Mouse (Mus musculus): ENCODE measurements around the gene Kcnip1. TPM values are rescaled to one million over a fixed set of nuclear protein-coding genes. Genes with fewer than 3 reads are reported as not detected.
A peak's percentile ranks its signal among the peaks of the same experiment; 100 is the strongest.

The Kcnip1 gene
- polyA plus RNA-seq, 1 experiment from 2014 or later = 41.6 TPM

DNA sequence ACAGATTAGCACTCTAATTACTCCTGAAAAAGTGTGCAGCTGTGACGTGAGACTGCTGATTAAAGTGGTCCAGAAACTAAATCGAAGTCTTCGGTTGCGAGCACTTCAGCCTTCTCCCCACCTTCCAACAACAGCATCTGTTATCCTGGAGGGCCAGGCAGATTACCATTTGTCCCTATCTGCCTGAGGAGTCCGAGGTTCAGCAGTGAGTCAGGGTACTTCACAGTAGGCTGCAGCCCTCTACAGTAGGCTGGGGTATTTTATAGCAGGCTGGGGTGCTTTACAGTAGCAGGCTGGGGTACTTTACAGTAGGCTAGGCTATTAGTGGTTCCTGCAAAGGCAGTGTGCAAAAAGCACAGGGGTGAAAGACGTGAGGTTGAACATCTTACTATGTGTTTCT is 324.6 kb downstream of the Kcnip1 start:
- WGBS = 62% methylated on average over 6 of the region's 6 CpGs
- no peaks in the 10 kb centered on the region for H3K27me3 ChIP-seq
- H3K36me3 ChIP-seq = no peaks in the 10 kb centered on the region
- H3K9me3 ChIP-seq = no peaks in the 10 kb centered on the region
- H3K4me2 ChIP-seq (replicated peaks) = no peak overlapping the region
- H3K4me1 ChIP-seq (replicated peaks) = peaks cover 24% of the 10 kb centered on the region
- no peak overlapping the region for H3K4me3 ChIP-seq (replicated peaks)
- no peak overlapping the region for H3K27ac ChIP-seq
- no peak for ATAC-seq
- H3K9ac ChIP-seq (replicated peaks) = no peak overlapping the region

DNA sequence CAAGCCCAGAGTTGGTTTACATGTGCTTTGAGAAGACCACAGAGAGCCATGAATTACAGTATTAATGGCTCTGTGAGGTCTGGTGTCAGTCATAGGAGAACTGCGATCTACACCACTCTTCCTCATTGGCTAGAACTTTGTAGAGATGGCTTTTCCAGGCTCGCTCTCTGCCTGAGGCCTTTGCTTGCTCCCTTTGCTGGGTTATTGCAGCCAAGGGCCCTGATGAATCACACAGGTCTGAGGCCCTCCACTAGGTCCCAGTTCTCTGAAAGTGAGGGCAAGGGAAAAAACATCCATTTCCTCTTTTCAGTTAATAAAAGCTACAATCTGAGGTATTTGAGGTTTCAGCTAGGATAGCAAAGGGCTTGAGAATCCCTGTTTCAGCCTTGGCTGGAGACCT is 329.4 kb downstream of the Kcnip1 start:
- Histone ChIP-seq H3K27ac (no peak overlapping the region), H3K9me3 (no peaks in the 10 kb centered on the region), H3K4me1 (replicated peaks) (peaks cover 11% of the 10 kb centered on the region), H3K27me3 (0 out of 2 replicates have a peak, but pooled peaks cover 2% of the 10 kb centered on the region), H3K9ac (replicated peaks) (no peak overlapping the region), H3K36me3 (no peaks in the 10 kb centered on the region), H3K4me3 (replicated peaks) (no peak overlapping the region), H3K4me2 (replicated peaks) (no peak overlapping the region)
- WGBS = 92% methylated on average over 2 of the region's 2 CpGs
- ATAC-seq = no peak

DNA sequence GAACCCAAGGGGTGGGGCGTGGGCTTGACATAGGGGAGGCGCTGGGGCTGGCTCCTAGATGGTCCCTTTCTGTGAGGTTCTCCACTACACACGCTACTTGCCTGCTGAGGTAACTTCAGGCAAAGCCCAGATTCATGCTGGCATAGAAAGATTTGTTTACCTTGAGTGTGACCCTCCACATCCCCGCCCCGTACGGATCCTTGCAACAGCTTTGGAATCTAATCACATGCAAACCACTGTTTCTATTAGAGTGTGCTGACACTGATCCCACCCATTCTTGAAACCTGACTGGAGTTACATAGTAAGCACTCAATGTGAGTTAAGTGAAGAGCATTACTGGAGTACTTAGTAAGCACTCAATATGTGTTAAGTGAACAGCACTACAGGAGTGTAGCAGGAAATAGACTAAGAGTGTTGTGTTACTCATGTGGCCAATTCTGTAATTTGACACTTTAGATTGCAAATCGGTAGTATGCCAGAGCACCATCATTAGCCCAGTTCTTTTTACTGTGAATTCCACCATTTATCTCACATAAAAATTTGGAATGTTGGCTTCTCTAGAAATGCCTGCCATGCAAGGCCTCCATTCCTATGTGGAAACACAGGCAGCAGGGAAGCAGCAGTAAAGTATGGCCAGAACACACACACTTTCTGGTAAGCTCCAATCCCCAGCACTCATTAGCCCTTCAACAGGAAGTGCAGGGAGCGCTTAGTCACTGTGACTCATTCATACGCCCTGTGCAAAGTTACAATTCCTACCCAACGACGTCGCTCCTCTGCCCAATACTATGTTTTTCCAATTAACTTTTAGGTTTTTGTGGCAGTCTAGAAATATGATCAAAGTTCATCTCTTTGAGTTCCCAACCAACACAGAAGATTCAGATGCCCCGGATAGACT is 332.7 kb downstream of the Kcnip1 start:
- Histone ChIP-seq H3K27ac (no peak overlapping the region; the same call in 1 of the 2 replicates), H3K27me3 (0 out of 2 replicates have a peak, but pooled peaks cover 2% of the 10 kb centered on the region), H3K4me2 (replicated peaks) (no peak overlapping the region), H3K9me3 (no peaks in the 10 kb centered on the region), H3K9ac (replicated peaks) (no peak overlapping the region), H3K4me1 (replicated peaks) (no peaks in the 10 kb centered on the region), H3K4me3 (replicated peaks) (no peak overlapping the region), H3K36me3 (no peaks in the 10 kb centered on the region)
- whole genome bisulfite sequencing = 86% methylated on average over 13 of the region's 13 CpGs
- no peak for ATAC-seq

DNA sequence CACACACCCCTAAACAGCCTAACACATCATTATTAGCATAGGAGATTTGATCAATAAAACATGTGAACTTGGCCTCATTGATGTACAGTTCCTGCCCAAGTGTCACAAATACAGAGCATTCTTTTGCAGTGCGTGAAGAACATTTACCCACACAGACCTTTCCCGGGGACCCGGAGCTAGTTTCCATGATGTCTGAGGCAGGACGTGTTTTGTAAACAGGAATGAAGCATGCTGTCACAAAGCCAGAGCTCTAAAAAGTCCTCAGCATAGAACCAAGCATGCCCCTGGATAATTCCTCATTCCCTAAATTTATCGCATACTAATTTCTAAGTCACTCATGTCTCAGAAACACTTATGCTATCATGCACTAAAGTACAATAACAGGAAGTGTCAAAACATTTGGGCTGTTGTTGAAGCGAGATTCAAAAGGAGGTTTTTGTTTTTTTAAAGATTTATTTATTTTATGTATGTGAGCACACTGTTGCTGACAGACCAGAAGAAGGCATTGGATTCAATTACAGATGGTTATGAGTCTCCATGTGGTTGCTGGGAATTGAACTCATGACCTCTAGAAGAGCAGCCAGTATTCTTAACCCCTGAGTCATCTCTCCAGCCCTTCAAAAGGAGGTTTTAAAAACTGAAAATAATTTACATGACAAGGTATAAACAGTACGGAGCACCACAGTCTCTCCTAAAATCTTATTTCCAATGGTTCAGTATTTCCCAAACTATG is 336.9 kb downstream of the Kcnip1 start:
- H3K27ac ChIP-seq = no peak overlapping the region
- ATAC-seq = no peak
- H3K27me3 ChIP-seq = no peaks in the 10 kb centered on the region
- H3K4me2 ChIP-seq (replicated peaks) = no peak overlapping the region
- H3K9me3 ChIP-seq = no peaks in the 10 kb centered on the region
- no peaks in the 10 kb centered on the region for H3K4me1 ChIP-seq (replicated peaks)
- H3K4me3 ChIP-seq (replicated peaks) = no peak overlapping the region
- WGBS = 89% methylated on average over 7 of the region's 7 CpGs
- H3K36me3 ChIP-seq = no peaks in the 10 kb centered on the region
- no peak overlapping the region for H3K9ac ChIP-seq (replicated peaks)

DNA sequence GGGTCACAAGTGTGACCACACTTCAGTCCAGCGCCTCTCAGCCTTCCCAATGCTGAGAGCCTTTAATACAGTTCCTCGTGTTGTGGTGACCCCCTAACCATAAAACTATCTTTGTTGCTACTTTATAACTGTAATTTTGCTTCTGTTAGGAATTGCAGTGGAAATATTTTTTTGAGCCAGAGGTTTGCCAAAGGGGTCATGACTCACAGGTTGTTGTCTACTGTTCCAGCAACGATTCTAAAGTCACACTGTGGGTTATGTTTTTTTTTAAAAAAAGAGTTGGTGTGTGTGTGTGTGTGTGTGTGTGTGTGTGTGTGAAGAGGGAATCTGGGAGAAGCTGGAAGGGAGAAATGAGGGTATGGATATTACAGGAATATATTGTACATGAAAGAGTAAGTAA is 337.7 kb downstream of the Kcnip1 start:
- Histone ChIP-seq H3K4me2 (replicated peaks) (no peak overlapping the region), H3K36me3 (no peaks in the 10 kb centered on the region), H3K27me3 (no peaks in the 10 kb centered on the region), H3K27ac (no peak overlapping the region), H3K4me1 (replicated peaks) (no peaks in the 10 kb centered on the region), H3K9ac (replicated peaks) (no peak overlapping the region), H3K9me3 (no peaks in the 10 kb centered on the region), H3K4me3 (replicated peaks) (no peak overlapping the region)
- ATAC-seq = no peak
- 84% methylated on average over 3 of the region's 3 CpGs for WGBS

DNA sequence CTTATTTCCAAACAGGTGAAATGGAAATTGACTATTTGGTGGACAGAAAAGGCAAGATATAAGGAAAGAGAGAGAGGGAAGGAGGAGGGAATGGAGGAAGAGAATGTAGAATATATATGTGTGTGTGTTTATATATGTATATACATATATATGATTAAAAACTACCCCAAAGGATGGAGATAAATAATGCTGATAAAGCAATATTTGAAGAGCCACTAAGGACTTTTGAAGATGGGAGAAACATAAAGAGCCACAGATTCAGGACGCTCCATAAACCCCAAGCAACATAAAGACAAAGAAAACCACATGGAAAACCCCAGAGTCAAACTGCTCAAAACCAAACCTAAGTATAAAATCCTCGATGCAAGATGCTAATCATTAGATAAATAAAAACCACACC is 338.5 kb downstream of the Kcnip1 start:
- Histone ChIP-seq H3K4me3 (replicated peaks) (no peak overlapping the region), H3K4me1 (replicated peaks) (no peaks in the 10 kb centered on the region), H3K27me3 (no peaks in the 10 kb centered on the region), H3K36me3 (no peaks in the 10 kb centered on the region), H3K9me3 (no peaks in the 10 kb centered on the region), H3K9ac (replicated peaks) (no peak overlapping the region), H3K4me2 (replicated peaks) (no peak overlapping the region), H3K27ac (no peak overlapping the region)
- ATAC-seq = no peak
- WGBS = 83% methylated on average over 2 of the region's 2 CpGs

DNA sequence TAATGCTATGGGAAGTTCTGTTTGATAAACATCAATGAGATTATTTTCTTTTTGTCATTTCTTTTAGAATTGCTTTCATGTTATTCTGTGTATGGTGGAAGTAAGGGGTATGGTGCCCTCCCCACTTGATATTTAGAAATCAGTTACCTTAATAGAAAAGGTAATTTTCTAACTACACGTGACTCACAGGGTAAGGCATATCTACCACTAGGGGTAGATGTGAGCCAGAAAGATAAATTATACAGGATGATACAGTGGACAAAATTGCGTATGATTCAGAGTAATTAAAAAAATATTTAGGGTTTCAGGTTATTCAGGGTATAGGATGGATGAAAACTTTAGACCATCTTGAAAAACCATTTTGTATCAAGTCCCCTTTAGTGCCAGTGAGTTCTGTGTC is 343.6 kb downstream of the Kcnip1 start:
- no peak overlapping the region for H3K4me2 ChIP-seq (replicated peaks)
- no peaks in the 10 kb centered on the region for H3K27me3 ChIP-seq
- no peak for ATAC-seq
- H3K27ac ChIP-seq = no peak overlapping the region
- no peaks in the 10 kb centered on the region for H3K36me3 ChIP-seq
- H3K4me1 ChIP-seq (replicated peaks) = no peaks in the 10 kb centered on the region
- H3K9ac ChIP-seq (replicated peaks) = no peak overlapping the region
- no peaks in the 10 kb centered on the region for H3K9me3 ChIP-seq
- no peak overlapping the region for H3K4me3 ChIP-seq (replicated peaks)
- WGBS = 80% methylated on average over 2 of the region's 2 CpGs

DNA sequence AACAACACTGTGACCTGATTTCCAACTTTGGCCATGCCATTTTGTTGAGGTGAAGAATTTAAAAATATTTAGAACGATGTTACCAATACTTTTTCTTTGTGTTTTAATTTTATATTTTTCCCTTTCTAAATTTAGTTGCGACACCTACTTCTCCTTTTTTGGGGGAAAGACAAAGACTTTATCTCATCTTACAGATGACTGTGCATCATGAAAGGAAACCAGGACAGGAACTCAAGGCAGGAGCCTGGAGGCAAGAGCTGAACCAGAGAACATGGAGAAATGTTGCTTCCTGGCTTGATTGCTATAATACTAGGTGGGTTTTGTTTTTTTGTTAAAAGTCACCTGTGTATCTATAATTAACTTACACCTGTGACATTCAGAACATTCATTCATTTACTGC is 355.8 kb downstream of the Kcnip1 start:
- Histone ChIP-seq H3K9me3 (no peaks in the 10 kb centered on the region), H3K4me1 (replicated peaks) (no peaks in the 10 kb centered on the region), H3K36me3 (peaks cover 4% of the 10 kb centered on the region; the same call in 1 of the 2 replicates), H3K9ac (replicated peaks) (no peak overlapping the region), H3K27me3 (no peaks in the 10 kb centered on the region), H3K4me3 (replicated peaks) (no peak overlapping the region), H3K4me2 (replicated peaks) (no peak overlapping the region), H3K27ac (no peak overlapping the region)
- WGBS = 97% methylated on average over 2 of the region's 2 CpGs
- ATAC-seq = no peak

DNA sequence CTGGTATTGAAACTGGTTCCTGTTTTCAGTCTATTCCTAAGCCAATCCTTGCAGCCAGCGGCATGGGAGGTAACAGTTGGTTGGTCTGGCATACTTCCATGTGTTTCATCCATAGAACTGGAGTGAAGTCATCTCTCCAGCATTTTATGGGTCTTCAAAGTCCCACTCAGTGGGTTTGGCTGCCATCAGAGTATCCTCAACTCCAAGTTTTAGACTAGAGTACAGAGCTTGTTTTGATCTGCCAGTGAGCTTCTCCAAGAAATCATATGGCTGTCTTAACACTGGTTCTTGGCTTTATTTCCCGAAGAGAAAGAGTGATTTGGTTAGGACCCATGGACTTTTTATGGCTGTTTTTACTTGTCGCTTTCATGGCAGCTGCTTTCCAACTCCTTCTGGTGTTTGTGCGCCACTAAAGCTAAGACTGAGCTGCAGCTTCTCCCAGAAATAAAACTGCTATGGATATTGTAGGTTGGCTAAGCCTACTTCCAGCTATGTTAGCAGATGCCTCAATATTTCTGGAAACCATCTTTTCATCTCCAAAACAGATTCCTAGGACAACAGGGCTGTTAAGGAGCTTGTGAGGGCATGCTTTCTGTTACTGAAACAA is 365.7 kb downstream of the Kcnip1 start:
- Histone ChIP-seq H3K4me1 (replicated peaks) (no peaks in the 10 kb centered on the region), H3K36me3 (no peaks in the 10 kb centered on the region), H3K9me3 (no peaks in the 10 kb centered on the region), H3K27me3 (no peaks in the 10 kb centered on the region), H3K4me2 (replicated peaks) (no peak overlapping the region), H3K4me3 (replicated peaks) (no peak overlapping the region), H3K27ac (no peak overlapping the region), H3K9ac (replicated peaks) (no peak overlapping the region)
- ATAC-seq = no peak
- WGBS = 88% methylated on average over 4 of the region's 4 CpGs

DNA sequence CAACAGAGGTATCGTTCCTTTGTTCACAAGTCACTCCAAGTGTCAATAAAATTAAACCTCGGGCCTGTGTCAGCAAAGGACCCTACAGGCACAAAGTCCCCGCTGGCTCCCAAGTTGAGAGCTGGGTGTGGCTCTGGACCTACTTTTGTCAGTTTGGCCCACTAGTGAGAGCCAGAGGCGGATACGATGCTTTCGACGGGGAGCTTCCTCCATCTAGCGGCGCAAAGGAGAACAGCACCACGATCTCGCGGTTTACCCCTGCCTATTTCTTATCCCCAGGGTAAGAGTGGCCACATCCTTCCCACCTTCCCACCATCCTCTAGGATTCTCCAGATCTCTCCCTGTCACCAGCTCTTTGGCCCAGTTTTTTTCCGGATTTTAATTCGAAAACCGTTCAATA is 378.7 kb downstream of the Kcnip1 start:
- H3K4me1 ChIP-seq (replicated peaks) = no peaks in the 10 kb centered on the region
- peak; percentile 62 for ATAC-seq
- H3K27me3 ChIP-seq = peaks cover 7% of the 10 kb centered on the region; the same call in 1 of the 2 replicates
- no peak overlapping the region for H3K4me3 ChIP-seq (replicated peaks)
- H3K9ac ChIP-seq (replicated peaks) = no peak overlapping the region
- no peaks in the 10 kb centered on the region for H3K9me3 ChIP-seq
- 8% methylated on average over 15 of the region's 15 CpGs for WGBS
- H3K4me2 ChIP-seq (replicated peaks) = no peak overlapping the region
- H3K36me3 ChIP-seq = no peaks in the 10 kb centered on the region
- no peak overlapping the region for H3K27ac ChIP-seq

DNA sequence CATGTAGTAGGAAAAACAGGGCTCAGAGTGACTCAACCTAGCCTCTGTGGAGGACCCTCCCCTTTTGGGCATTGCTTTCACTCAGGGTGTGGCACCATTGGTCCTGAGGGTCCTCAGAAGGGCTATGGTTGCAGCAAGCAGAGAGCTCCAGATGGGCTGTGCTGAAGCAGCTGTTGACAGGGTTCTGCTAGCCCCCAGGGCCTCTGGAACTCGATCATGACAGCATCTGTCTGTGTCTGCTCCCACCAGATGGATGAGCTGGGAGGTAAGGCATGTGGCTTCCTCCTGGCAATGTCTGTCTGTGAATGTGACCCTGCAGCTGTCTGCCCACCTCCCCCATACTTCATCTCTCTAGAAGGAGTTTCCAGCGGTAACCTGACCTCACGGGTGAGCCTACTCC is 385.2 kb downstream of the Kcnip1 start:
- Histone ChIP-seq H3K27ac (no peak overlapping the region), H3K4me1 (replicated peaks) (no peaks in the 10 kb centered on the region), H3K36me3 (no peaks in the 10 kb centered on the region), H3K4me3 (replicated peaks) (no peak overlapping the region), H3K9ac (replicated peaks) (no peak overlapping the region), H3K27me3 (no peaks in the 10 kb centered on the region), H3K9me3 (no peaks in the 10 kb centered on the region), H3K4me2 (replicated peaks) (no peak overlapping the region)
- ATAC-seq = no peak
- WGBS = 60% methylated on average over 3 of the region's 3 CpGs

DNA sequence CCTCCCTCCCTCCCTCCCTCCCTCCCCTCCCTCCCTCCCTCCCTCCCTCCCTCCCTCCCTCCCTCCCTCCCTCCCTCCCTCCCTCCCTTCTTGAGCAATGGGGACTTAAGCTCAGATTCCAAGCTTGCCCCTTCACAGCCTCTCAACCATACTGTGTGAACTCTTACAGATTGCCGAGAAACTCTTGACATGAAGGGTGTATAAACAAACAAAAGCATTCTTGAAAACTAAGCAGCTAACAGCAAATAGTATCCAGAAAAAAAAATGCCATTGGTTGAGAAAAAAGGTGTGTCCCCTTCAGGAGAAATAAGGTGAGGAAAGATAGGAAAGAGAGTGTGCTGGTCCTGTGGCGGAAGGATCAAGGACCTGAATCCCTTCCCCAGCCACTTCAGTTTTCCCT is 389.8 kb downstream of the Kcnip1 start:
- no peak overlapping the region for H3K4me2 ChIP-seq (replicated peaks)
- H3K27ac ChIP-seq = no peak overlapping the region
- no peaks in the 10 kb centered on the region for H3K36me3 ChIP-seq
- no peak overlapping the region for H3K4me3 ChIP-seq (replicated peaks)
- no peaks in the 10 kb centered on the region for H3K9me3 ChIP-seq
- H3K27me3 ChIP-seq = no peaks in the 10 kb centered on the region
- WGBS = 64% methylated on average over 2 of the region's 2 CpGs
- no peak overlapping the region for H3K9ac ChIP-seq (replicated peaks)
- no peak for ATAC-seq
- no peaks in the 10 kb centered on the region for H3K4me1 ChIP-seq (replicated peaks)

All from midbrain, embryonic 13.5 days (tissue).